Mouse (Mus musculus) liver, adult 2 months (tissue): ENCODE data around the gene Ccn5.

ENCODE experiments used
- CTCF ChIP-seq: fragments of 200-500 bp; IDR thresholded peaks from 2 replicates; pipeline ENCODE4 v1.5.1; 2011; ENCODE audit warnings: low read depth, low read length, control low read depth
- POLR2A ChIP-seq: fragments of 200-500 bp; IDR thresholded peaks from 2 replicates; pipeline ENCODE4 v1.6.1; 2011; ENCODE audit warnings: low read length, control low read depth; ENCODE audit not compliant: insufficient read depth; ENCODE audit errors: extremely low read depth

GRCm38 (mm10) chr2:163783368-163783767 lies 37.3 kb upstream of the Ccn5 start:
- no peak for TF ChIP-seq POLR2A
- TF ChIP-seq CTCF, result no peak
